Mouse (Mus musculus) forebrain, embryonic 12.5 days (tissue): ENCODE results near the gene Sytl3. TPM values are rescaled to one million over a fixed set of nuclear protein-coding genes. Genes with fewer than 3 reads are reported as not detected.
"Not testable (repeated sequence)": the region's sequence is repeated elsewhere in the genome, so short reads cannot be mapped to it uniquely, and the experiment has no call there.

Experiments used
- ATAC-seq: fragments of 200-750 bp; cut with Nextera tagmentation; 2 replicates; pipeline ENCODE4 v1.8.0; 2017; ENCODE audit warnings: moderate TSS enrichment; ENCODE audit not compliant: low FRiP score
- H3K27ac ChIP-seq: fragments of 300-500 bp; sonication (generic); 2 replicates; pipeline ENCODE4 v1.5.1; 2016; ENCODE audit warnings: mild to moderate bottlenecking
- H3K27me3 ChIP-seq: fragments of 300-500 bp; sonication (generic); 2 replicates; pipeline ENCODE4 v1.6.1; 2016; ENCODE audit warnings: mild to moderate bottlenecking
- H3K36me3 ChIP-seq: fragments of 300-500 bp; sonication (generic); replicated peaks from 2 replicates; pipeline ENCODE4 v1.6.1; 2016; ENCODE audit warnings: mild to moderate bottlenecking
- H3K4me1 ChIP-seq: fragments of 300-500 bp; sonication (generic); 2 replicates; pipeline ENCODE4 v1.6.1; 2016
- H3K4me2 ChIP-seq: fragments of 300-500 bp; sonication (generic); 2 replicates; pipeline ENCODE4 v1.6.1; 2016; ENCODE audit warnings: mild to moderate bottlenecking, moderate library complexity
- H3K4me3 ChIP-seq: fragments of 300-500 bp; sonication (generic); replicated peaks from 2 replicates; pipeline ENCODE4 v1.5.1; 2016; ENCODE audit warnings: mild to moderate bottlenecking
- H3K9ac ChIP-seq: fragments of 300-500 bp; sonication (generic); 2 replicates; pipeline ENCODE4 v1.6.1; 2016; ENCODE audit warnings: mild to moderate bottlenecking
- H3K9me3 ChIP-seq: fragments of 300-500 bp; sonication (generic); 2 replicates; pipeline ENCODE4 v1.6.1; 2016
- WGBS: fragments of 180-500 bp; shearing (Covaris S2); methylation state at CpG from one replicate; pipeline ENCODE4 v1.1.7; 2016; 5-methylcytosine and 5-hydroxymethylcytosine counted together
- polyA plus RNA-seq: library from polyadenylated mRNA; unstranded; fragments of >200 nt; fragmentation: Nextera tagmentation; extraction: Ambion mirVana; gene quantifications from 2 replicates; pipeline ENCODE4 v1.2.1, GENCODE M21; 2016

Sytl3 gene
- polyA plus RNA-seq, 1 experiment from 2014 or later = 0.51 TPM

DNA sequence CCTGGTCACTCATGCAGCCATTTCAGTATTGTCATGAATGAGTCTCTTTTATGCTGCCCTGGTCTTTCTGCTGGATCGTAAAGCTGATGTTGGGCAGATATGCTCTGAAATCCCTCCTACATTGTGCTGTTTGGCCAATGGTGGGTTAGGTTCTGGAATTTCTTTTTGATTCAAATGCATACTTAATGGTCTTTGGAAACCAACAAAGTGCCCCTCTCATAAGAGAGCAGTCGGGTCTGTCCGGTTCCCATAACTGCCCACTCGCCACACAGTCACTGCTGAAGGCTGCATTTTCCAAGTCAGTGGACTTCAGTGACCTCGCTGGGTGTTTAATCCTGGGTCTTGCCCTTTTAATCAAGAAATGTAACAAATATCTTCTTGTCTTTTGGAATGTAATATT is 24.8 kb downstream of the Sytl3 start:
- not testable (repeated sequence) for H3K36me3 ChIP-seq, H3K4me3 ChIP-seq, H3K9ac ChIP-seq, H3K9me3 ChIP-seq, H3K4me2 ChIP-seq, ATAC-seq, H3K27ac ChIP-seq, H3K27me3 ChIP-seq, H3K4me1 ChIP-seq
- 71% methylated on average over 1 of the region's 5 CpGs for WGBS

DNA sequence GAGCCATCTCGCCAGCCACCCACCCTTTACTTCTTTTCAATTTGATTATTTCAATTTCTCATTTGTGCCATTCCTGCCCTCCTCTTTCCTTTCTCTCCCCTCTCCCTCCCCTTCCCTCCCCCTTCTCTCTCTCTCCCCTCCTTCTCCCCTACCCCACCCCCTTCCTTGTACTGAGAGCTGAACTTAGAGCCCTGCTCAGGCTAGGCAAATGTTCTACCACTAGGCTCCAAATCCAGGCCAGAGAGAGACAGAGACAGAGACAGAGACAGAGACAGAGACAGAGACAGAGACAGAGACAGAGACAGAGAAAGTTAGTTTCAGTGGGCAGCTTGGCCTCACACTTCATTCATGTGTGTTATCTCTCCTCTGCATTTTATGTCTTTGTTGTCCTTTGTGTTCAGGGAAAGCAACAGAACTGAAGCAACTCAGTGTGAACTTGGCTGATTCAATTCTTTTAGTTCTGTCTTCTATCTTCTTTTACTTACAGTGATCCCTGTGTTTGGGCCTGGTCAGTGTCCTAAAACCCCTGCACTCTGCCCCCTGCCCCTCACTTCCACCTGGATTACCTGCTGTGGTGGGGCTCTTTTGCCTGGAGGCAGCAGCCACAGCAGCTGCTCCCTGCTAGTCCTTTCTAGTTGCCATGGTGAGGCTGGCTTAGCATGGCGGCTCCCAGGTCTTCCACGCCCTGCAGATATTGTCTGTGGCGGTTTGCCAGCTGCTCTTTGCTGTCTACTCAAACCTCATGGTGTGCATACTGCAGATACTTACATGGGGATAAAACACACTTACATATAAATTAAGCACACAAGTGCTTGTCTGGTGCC is 25.8 kb downstream of the Sytl3 start:
- not testable (repeated sequence) for H3K9me3 ChIP-seq, H3K9ac ChIP-seq, H3K36me3 ChIP-seq, H3K4me1 ChIP-seq, H3K4me3 ChIP-seq, H3K4me2 ChIP-seq, H3K27me3 ChIP-seq
- H3K27ac ChIP-seq = peak overlapping the region; percentile 66; the same call in 1 of the 2 replicates
- ATAC-seq = peak; percentile 91
- no CpG with 5 or more reads among the region's 4 CpGs for WGBS

GRCm38 (mm10) chr17:6685288-6685818 is 26.5 kb downstream of the Sytl3 start:
- not testable (repeated sequence) for ATAC-seq, H3K36me3 ChIP-seq, H3K4me1 ChIP-seq, H3K27me3 ChIP-seq, H3K4me3 ChIP-seq, H3K4me2 ChIP-seq, H3K27ac ChIP-seq, H3K9me3 ChIP-seq, H3K9ac ChIP-seq
- 39% methylated on average over 5 of the region's 8 CpGs for WGBS

DNA sequence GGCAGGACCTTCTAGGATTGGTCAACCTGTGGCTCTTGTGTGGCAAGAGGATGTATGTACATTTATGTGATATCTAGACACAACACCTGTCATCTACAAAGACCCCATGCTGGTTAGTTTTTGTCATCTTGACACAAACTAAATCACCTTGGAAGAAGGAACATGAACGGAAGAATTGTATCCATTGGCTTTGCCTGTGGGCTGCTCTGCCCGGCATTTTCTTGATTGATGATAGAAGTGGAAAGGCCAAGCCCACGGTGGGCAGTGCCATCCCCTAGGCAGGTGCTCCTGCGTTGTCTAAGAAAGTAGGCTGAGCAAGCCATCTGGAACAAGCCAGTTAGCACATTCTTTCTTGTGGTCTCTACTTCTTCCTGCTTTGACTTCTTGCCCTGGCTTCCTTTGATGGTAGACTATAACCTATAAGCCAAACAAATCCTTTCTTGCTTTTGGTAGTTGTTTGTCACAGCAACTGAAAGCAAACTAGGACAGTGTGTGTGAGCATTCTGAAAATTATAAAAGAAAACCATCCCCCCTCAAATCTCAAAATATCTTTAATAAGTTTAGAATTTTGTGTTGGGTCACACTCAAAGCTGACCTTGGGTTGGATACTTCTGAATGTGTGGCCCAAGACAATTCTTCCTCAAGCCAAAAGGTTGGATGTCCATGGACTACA is 27.5 kb downstream of the Sytl3 start:
- H3K4me3 ChIP-seq, H3K4me2 ChIP-seq, H3K9me3 ChIP-seq, H3K36me3 ChIP-seq, H3K9ac ChIP-seq, H3K27ac ChIP-seq, H3K27me3 ChIP-seq, ATAC-seq, H3K4me1 ChIP-seq: not testable (repeated sequence)
- WGBS = 87% methylated on average over 2 of the region's 4 CpGs

GRCm38 (mm10) chr17:6689344-6689743 is 30.5 kb downstream of the Sytl3 start:
- not testable (repeated sequence) for ATAC-seq, H3K9ac ChIP-seq, H3K9me3 ChIP-seq, H3K4me2 ChIP-seq, H3K27me3 ChIP-seq, H3K4me1 ChIP-seq, H3K4me3 ChIP-seq, H3K27ac ChIP-seq, H3K36me3 ChIP-seq
- WGBS = 77% methylated on average over 3 of the region's 4 CpGs

DNA sequence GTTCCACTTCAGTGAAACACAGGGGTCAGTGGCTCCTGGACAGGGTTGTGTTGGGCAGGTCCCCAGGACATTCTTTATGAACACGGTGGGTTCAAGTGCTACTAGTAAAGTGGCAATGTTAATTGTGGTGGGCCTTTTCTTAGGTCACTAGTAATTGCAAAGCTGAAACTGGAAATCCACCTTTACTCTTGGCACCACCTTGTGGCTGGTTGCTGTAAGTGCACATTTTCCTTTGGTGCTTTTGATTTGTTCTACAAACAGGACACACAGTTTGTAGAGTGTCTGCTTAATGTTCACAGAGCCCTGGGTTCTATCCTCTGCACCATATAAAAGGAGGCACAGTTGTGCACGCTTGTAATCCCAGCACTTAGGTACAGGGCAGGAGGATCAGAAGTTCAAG is 32.7 kb downstream of the Sytl3 start:
- 16% methylated on average over 2 of the region's 2 CpGs for WGBS

GRCm38 (mm10) chr17:6695712-6696111 is 36.8 kb downstream of the Sytl3 start:
- H3K36me3 ChIP-seq, H3K4me3 ChIP-seq, H3K4me1 ChIP-seq, H3K9ac ChIP-seq, ATAC-seq, H3K9me3 ChIP-seq, H3K27ac ChIP-seq, H3K27me3 ChIP-seq, H3K4me2 ChIP-seq: not testable (repeated sequence)
- WGBS = 82% methylated on average over 9 of the region's 9 CpGs

More for the DNA sequence above, 32.7 kb downstream of the Sytl3 start:
- H3K4me3 ChIP-seq, H3K9me3 ChIP-seq, H3K27ac ChIP-seq, H3K4me1 ChIP-seq, H3K4me2 ChIP-seq, H3K27me3 ChIP-seq, H3K36me3 ChIP-seq, ATAC-seq, H3K9ac ChIP-seq: not testable (repeated sequence)

- not testable (repeated sequence) for H3K9ac ChIP-seq, H3K4me1 ChIP-seq, H3K9me3 ChIP-seq, H3K4me2 ChIP-seq, H3K27me3 ChIP-seq, H3K27ac ChIP-seq, H3K4me3 ChIP-seq, H3K36me3 ChIP-seq
- WGBS = 68% methylated on average over 7 of the region's 8 CpGs
- ATAC-seq = 0 out of 2 replicates have a peak, but pooled peaks have one; percentile 28
Measured at GRCm38 (mm10) chr17:6696521-6696920, 37.6 kb downstream of the Sytl3 start.

GRCm38 (mm10) chr17:6697224-6697775 is 38.4 kb downstream of the Sytl3 start:
- peak; percentile 74 for ATAC-seq
- not testable (repeated sequence) for H3K9me3 ChIP-seq, H3K4me2 ChIP-seq, H3K27ac ChIP-seq, H3K36me3 ChIP-seq, H3K27me3 ChIP-seq, H3K9ac ChIP-seq, H3K4me1 ChIP-seq, H3K4me3 ChIP-seq
- WGBS = 31% methylated on average over 4 of the region's 4 CpGs

GRCm38 (mm10) chr17:6699502-6699901 is 40.6 kb downstream of the Sytl3 start:
- H3K27ac ChIP-seq, H3K4me3 ChIP-seq: not testable (repeated sequence)

GRCm38 (mm10) chr17:6700077-6700476 is 41.2 kb downstream of the Sytl3 start:
- H3K27me3 ChIP-seq, H3K4me3 ChIP-seq, H3K4me2 ChIP-seq, ATAC-seq, H3K27ac ChIP-seq, H3K36me3 ChIP-seq, H3K9ac ChIP-seq, H3K4me1 ChIP-seq, H3K9me3 ChIP-seq: not testable (repeated sequence)
- 73% methylated on average over 3 of the region's 7 CpGs for WGBS

More at GRCm38 (mm10) chr17:6699502-6699901, 40.6 kb downstream of the Sytl3 start:
- not testable (repeated sequence) for H3K36me3 ChIP-seq, H3K4me2 ChIP-seq, H3K9ac ChIP-seq, ATAC-seq, H3K9me3 ChIP-seq, H3K4me1 ChIP-seq, H3K27me3 ChIP-seq
- 95% methylated on average over 8 of the region's 9 CpGs for WGBS

GRCm38 (mm10) chr17:6702625-6703221 is 43.8 kb downstream of the Sytl3 start:
- ATAC-seq = not testable (repeated sequence)

More at GRCm38 (mm10) chr17:6702625-6703221, 43.8 kb downstream of the Sytl3 start:
- not testable (repeated sequence) for H3K36me3 ChIP-seq, H3K27me3 ChIP-seq, H3K27ac ChIP-seq, H3K9me3 ChIP-seq, H3K4me3 ChIP-seq, H3K4me2 ChIP-seq, H3K4me1 ChIP-seq, H3K9ac ChIP-seq
- 71% methylated on average over 2 of the region's 8 CpGs for WGBS
